Mouse (Mus musculus) stomach, postnatal 0 days (tissue): Measurements from ENCODE around the gene H1fnt.

Experiments
- CTCF ChIP-seq: IDR thresholded peaks from 2 replicates; pipeline ENCODE4 v1.5.1; 2016; ENCODE audit warnings: antibody characterized with exemption, low read depth, mild to moderate bottlenecking, moderate library complexity
- EP300 ChIP-seq: optimal IDR thresholded peaks from 2 replicates; pipeline ENCODE3; 2016; ENCODE audit warnings: antibody characterized with exemption

GRCm38 (mm10) chr15:98235442-98235841, 21.7 kb downstream of the H1fnt start:
- no peak for TF ChIP-seq CTCF
- TF ChIP-seq EP300, result no peak
